Mouse (Mus musculus) adrenal gland, postnatal 4 days (tissue): ENCODE measurements around the gene Rgma. TPM values are rescaled to one million over a fixed set of nuclear protein-coding genes. Genes with fewer than 3 reads are reported as not detected.

ENCODE experiments used
- DNase-seq, 2 experiments: peaks; one replicate each; pipeline ENCODE4 v3.0.0; 2021 to 2022; ENCODE audit warnings: low spot score in 2 of 2, mixed read lengths in 2 of 2
- long read RNA-seq, 2 experiments: library from polyadenylated mRNA; stranded (forward); transcript quantifications; one replicate each; pipeline ENCODE4 v2.0.0; 2021
- total RNA-seq, 2 experiments: library from RNA; stranded (reverse); gene quantifications; 2 replicates each; pipeline ENCODE4 v1.2.3; 2021

Rgma gene
- 10 to 100 TPM; 15.6 to 17.0 TPM for total RNA-seq
- long read RNA-seq, experiment 1, transcript Rgma-204 (3 exons, 3,371 nt), result major isoform, 6 of 7 reads
- long read RNA-seq, experiment 1, partial matches to known transcripts, result 0 of 7 reads
- long read RNA-seq, experiment 1, other reads (novel, unspliced or antisense), result 0 of 7 reads
- long read RNA-seq, experiment 2, partial matches to known transcripts, result 0 of 4 reads
- long read RNA-seq, experiment 2, other reads (novel, unspliced or antisense), result 2 of 4 reads

DNA sequence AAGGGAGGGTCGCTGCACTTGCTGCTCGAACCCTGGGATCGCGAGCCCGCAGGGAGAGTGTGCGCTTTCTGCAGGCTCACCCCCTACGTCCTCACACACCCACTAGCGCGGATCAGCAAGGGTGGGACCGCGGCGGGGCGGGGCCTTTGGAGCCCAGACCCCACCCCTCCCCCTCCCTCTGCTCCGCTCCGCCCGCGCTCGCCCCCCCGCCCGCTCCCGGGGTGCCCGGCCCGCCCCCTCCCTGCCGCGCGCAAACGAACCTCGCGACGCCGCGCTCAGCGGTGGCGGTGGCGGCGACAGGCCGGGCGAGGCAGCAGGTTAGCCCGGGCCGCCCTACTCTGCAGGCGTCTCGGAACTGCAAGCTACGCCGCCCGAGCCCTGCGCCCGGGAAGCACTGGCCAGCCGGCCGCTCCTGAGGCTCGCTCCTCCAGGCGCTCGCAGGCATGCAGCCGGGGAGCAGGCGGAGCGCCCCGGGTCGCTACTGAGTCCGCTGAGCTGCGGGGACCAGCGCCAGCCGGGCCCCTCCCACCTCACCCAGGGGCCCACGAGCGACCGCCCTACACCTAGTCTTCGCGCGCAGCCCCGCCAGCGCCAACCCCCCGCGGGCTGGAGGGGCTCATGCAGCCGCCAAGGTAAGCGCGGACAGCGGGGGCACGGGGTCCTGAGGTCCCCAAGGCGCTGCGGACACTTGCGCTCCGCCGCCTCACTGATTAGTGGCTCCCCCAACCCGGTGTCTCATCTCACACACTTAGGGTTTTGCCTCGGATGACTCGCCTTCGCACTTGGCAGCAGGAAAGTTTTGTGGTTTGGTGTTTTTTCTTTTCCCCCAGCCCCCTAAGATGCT lies at the start of gene Rgma:
TSS of gene Rgma (plus strand) at position 253 of the 844 bp plus-strand sequence.
- DNase-seq, result no peak

DNA sequence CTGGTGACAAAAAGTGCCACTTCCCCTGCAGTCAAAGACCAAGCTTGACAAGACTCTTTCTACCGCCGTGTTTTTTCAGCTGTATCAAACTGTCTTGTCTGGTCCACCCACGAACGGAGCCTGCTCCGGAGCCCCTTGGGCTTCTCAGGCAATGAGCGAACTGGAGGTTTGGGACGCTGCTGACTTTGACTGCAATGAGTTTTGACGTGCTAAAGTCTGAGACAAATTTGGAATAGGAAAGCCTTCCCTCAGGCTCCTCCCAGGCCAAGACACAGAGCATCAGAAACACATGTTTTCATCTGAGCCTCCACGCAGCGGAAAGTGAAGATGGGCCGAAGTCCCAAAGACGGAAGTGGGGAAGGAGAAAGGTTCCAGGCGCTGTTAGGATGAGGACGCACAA lies 49.1 kb upstream of the Rgma start:
- no peak for DNase-seq

DNA sequence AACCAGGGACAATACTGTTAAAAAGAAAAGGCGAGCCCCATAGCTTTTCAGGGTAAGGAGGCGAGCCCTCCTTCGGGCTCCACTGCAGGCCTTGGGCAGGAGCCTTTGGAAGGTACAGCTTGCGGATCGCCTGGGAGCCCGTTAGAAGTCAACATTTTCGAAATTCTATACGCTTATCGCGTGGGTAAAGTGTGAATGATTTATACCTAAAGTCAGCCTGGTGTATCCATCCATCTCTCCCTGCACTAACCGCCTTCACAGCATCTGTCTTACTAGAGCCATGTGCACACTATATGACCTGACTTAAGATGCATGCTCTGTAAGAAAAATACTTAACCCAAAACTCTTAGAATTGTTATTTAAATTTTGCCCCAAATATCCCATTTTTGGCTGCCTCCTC lies 48.6 kb upstream of the Rgma start:
- DNase-seq, result no peak

- no peak for DNase-seq
Observed at GRCm38 (mm10) chr7:73327193-73327592, 48.1 kb upstream of the Rgma start.

- DNase-seq, result no peak
Observed at GRCm38 (mm10) chr7:73327652-73328051, 47.7 kb upstream of the Rgma start.

DNA sequence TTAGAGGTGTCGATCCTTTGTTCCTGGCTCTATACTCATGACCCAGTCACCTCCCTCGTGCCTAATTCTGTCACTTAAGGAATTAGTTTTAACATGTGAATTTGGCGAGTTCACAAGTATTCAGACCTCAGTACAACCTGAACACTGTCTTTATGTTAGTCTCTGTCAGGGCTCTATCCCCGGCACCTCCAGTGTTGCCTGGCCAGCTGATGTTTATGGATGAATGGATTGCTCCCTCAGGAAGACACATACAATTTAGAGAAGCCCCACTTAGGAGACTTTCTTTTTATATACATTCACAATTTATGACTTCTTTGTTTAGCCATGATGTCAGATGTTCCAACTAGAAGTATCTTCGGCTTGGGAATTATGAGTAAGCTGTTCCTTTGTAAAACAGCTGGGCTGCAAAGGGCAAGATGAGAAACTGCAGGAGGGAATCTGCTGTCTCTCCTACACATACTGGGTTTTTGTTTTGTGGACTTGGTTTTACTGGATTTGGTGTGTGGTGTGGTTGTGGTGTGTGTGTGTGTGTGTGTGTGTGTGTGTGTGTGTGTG lies 46.6 kb upstream of the Rgma start:
- no peak for DNase-seq

GRCm38 (mm10) chr7:73330754-73331153 lies 44.6 kb upstream of the Rgma start:
- no peak for DNase-seq

DNA sequence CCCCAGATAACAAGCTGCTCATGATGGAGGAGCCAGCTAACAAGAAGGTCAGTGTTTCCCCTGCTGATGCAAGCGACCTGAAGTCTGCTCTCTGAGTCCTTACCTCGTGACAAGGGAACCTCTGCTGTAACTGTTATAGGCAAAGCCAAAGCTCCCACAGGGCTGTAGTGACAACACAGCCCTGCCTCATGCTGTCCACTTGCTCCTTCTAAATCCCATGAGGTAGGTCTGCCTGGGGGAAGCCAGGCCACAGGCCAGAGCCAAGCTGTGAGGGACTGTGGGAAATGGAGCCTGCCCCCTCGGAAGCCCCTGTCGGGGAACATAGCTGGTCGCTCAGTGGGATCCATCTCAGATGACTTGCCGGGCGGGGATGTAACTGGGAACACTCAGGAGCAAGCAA lies 43.7 kb upstream of the Rgma start:
- no peak for DNase-seq

GRCm38 (mm10) chr7:73333398-73333988 lies 41.8 kb upstream of the Rgma start:
- DNase-seq, result no peak

DNA sequence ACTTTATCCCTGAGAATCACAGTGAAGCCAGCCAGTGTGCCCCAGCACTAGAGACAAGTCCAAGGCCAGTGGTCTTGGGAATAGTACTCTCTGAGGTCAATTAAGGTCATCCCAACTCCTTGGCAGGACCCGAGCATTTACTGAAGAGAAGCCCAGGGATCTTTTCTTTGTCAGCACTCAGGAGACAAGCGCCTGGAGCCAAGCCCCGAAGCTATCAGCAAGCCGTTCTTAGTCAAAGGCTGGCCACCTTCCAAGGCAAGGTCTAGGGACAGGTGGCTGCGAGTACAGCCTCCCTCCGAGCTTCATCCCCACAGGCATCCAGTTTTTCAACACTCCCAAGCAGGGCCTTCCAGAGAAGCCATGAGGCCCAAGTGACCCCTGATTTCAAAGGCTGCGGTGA lies 40.4 kb upstream of the Rgma start:
- no peak for DNase-seq

DNA sequence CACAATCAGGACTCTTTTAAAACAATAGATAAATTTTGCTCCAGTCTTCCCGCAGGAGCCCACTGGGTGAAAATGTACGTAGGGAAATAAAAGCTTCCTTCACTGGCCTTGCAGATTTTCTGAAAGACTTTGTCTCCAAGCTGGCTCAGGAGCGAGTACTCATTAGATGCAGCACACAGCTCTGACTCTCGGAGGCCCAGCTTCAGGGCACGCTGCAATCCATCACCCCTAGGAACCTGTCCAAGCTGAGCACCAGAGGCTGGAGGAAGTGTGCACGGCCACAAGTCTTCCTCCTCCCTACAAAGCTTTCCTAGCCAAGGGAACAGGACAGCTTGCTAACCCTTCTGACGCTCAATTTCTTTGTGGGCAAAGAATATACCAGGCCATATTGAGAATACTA lies 38.9 kb upstream of the Rgma start:
- no peak for DNase-seq

DNA sequence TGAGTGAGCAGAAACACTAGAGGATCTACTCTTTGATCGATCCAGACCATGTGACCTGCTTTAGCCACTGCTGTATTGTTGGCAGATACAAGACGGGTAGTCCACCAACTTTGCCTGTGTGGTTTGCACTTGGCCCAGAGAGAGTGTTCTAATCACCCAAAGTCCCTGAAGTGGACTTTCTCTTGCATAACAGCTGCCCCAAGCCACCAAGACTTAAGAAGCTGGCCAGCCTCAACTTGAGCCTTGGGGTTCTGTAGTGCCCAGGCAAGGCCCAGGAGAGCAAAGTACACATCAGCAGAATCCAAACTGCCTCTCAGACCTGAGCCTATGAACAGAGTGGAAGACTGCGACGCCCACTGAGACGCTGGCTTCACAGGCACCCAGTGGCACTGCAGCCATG lies 37.0 kb upstream of the Rgma start:
- DNase-seq, result no peak

DNA sequence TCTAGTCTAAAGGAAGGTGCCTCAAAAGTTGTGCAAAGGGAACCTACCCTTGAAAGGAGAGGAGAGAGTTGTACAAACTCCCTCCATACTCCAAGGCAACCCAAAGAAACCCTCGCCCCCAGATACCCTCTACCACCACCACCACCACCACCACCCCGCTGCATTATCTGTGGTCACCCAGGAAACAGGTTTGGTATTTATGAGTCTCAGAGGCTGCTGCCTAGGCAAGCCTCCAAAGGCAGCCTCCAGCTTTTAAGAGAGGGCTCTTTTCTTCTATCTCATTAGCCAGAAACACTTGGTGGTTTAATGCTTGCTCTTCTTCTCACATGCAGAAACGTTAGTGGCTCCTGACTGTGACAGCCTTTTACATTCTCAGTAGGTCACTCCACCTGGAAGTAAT lies 31.5 kb upstream of the Rgma start:
- no peak for DNase-seq

DNA sequence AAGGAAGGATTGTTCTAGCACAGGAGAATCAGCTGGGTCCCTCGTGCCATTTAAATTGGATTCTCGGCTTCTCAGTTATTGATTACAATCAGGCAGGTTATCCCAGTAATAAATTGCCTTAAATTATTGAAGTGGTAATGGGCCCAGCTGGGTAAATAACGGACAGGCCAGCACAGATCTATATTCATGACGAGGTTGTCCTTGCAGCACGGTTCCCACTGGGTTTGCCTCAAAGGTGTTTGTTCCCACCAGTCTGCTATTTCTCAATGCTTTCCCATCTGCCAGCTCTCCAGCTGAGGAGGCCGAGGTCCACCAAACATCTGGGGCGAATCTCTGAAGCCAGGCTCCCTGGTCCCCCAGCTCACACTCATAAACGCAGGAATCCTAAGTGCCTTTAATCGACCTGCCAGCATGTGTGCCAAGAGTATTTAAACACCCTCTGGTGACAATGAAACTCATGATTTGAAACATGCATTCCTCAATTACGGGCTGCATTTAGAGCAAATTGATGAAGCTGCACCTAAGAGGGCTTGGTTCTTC lies 26.7 kb upstream of the Rgma start:
- DNase-seq, result no peak

- DNase-seq, result no peak
Observed at GRCm38 (mm10) chr7:73349158-73349557, 26.2 kb upstream of the Rgma start.

DNA sequence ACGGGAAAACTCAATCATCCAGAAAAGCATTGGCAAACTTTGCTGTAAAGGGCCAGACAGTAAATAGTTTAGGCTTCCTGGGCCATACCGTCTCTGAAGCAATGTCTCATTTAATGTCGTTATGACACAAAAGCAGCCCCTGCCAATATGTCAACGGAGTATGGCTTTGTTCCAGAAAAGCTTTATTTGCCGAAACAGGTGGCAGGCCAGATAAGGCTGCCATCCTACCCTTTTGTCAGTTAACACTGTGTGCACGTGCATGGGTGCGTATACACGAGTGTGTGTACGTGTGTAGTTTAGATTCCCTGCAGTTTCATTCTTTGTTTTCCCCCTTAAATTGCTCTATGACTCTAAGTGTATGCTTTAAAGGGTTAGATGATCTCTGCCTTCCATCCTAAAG lies 20.1 kb upstream of the Rgma start:
- DNase-seq, result no peak

DNA sequence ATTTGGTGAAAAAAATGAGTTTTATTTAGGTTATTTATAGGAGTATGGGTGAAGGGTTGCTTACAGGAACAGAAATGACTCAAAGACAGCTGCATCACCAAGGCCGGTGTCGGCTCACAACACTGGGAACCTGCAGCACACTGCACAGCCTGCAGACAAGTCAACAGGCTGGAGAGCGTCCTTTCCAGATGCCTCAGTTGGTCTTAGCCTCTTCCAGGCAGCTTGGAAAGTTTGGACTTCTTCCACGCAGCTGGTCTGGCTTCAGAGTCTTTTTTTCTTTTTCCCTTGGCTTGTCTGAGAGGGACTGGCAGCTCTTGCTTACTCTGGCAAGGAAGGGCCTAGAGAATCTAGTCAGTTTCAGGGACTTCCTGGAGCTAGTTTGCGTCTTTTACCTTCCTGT lies 18.4 kb upstream of the Rgma start:
- no peak for DNase-seq

DNA sequence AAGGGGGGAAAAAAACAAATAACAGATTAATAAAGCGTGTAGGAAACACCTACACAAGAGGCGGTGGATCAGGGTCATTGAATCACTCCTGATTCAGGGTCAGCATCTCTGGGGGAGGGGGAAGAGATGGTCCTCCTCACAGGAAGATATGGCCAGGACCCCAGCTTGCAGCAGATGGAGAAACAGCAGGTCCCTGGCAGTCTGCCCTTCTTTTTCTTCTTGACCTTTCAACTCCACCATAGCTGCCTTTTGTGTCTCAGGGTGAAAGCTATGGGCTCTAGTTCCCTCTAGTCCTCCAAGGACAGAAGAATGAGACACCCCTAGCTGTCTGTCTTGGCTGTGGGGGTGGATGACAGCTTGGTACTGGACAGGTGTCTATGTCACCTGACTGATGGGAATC lies 17.7 kb upstream of the Rgma start:
- no peak for DNase-seq

- DNase-seq, result no peak
Observed at GRCm38 (mm10) chr7:73365511-73365910, 9.8 kb upstream of the Rgma start.

DNA sequence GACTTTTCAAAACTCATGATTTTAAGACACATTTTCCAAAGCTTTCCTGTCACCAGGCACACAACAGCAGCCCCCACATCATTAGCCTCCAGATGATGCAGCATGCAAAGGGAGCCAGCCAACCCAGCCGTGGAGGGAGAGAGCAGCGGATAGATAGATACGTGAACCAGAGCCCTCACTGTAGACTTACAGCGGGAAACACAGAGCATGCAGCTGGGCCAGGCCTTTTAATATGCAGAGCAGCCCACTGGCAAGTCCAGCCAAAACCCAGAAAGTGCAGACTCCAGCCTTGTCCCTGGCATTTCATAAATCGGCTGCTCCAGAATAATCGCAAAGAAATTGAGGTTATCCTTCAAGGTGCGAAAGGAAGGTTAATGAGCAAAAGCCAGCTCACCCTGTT lies 9.3 kb upstream of the Rgma start:
- DNase-seq, result no peak

DNA sequence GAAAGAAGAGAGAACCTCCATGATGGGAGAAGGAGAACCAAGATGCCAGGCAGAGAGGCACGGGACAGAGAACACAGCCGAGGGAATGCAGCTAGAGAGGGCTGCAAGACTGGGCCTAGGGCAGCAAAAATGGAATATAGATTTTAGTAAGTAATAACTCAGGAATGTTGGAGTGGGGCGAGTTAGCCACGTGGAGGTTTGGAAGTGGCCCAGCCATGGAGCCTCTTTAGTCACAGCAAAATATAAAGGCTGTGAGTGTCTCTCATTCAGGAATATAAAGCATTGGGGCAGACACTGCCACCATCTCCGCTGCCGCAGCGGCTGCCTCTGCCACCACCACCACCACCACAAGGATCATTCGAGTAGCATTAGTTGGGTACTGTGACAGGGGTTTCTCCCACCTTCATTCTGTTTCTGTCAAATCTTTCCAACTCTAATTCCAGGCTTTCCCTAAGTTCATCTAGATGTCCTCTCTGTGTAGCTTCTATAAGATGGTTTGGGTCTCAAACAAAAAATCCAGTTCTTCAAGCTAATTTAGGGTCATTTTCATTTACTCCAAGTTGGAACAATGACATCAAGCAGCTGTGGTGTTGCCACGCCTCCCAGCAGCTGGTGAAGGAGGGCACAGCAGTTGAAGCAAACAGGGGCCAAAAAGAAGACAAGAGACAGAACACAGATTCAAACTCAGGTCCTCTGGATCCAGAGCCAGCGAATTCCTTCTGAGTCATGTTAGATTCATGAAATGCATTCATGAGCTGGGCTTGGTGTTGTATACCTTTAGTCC lies 7.4 kb upstream of the Rgma start:
- no peak for DNase-seq
